Mouse (Mus musculus) lung, postnatal 0 days (tissue): ENCODE data around the gene Bcl2l15. TPM values are rescaled to one million over a fixed set of nuclear protein-coding genes. Genes with fewer than 3 reads are reported as not detected.
"Not testable (repeated sequence)": the region's sequence is repeated elsewhere in the genome, so short reads cannot be mapped to it uniquely, and the experiment has no call there.

Experiments used
- ATAC-seq: fragments of 200-750 bp; cut with Nextera tagmentation; 2 replicates; pipeline ENCODE4 v1.8.0; 2017; ENCODE audit warnings: moderate library complexity
- DNase-seq: peaks from one replicate; pipeline ENCODE4 v3.0.0-alpha.2; 2016; ENCODE audit warnings: low spot score
- H3K27ac ChIP-seq: fragments of 300-500 bp; sonication (generic); 2 replicates; pipeline ENCODE4 v1.5.1; 2014; ENCODE audit warnings: antibody characterized with exemption, mild to moderate bottlenecking, low read length, mixed read lengths
- H3K27me3 ChIP-seq: fragments of 300-500 bp; sonication (generic); replicated peaks from 2 replicates; pipeline ENCODE4 v1.6.1; 2014; ENCODE audit warnings: low read length, mixed read lengths; ENCODE audit not compliant: insufficient read depth
- H3K36me3 ChIP-seq: fragments of 300-500 bp; sonication (generic); 2 replicates; pipeline ENCODE4 v1.6.1; 2014; ENCODE audit warnings: low read length, mixed read lengths; ENCODE audit not compliant: insufficient read depth
- H3K4me1 ChIP-seq: fragments of 300-500 bp; sonication (generic); 2 replicates; pipeline ENCODE4 v1.6.1; 2014; ENCODE audit warnings: antibody characterized with exemption, low read depth, low read length, mixed read lengths; ENCODE audit not compliant: insufficient read depth
- H3K4me2 ChIP-seq: fragments of 300-500 bp; sonication (generic); replicated peaks from 2 replicates; pipeline ENCODE4 v1.6.1; 2014; ENCODE audit warnings: low read depth, mild to moderate bottlenecking, low read length, moderate library complexity, mixed read lengths
- H3K4me3 ChIP-seq: fragments of 300-500 bp; sonication (generic); 2 replicates; pipeline ENCODE4 v1.5.1; 2014; ENCODE audit warnings: low read depth, low read length
- H3K9ac ChIP-seq: fragments of 300-500 bp; sonication (generic); replicated peaks from 2 replicates; pipeline ENCODE4 v1.6.1; 2014; ENCODE audit warnings: low read depth, mild to moderate bottlenecking
- H3K9me3 ChIP-seq: fragments of 300-500 bp; sonication (generic); 2 replicates; pipeline ENCODE4 v1.6.1; 2016; ENCODE audit warnings: low read length, mixed read lengths
- CTCF ChIP-seq: IDR thresholded peaks from 2 replicates; pipeline ENCODE4 v1.5.1; 2016; ENCODE audit warnings: antibody characterized with exemption, mild to moderate bottlenecking
- EP300 ChIP-seq: IDR thresholded peaks from 2 replicates; pipeline ENCODE4 v1.6.1; 2016; ENCODE audit warnings: antibody characterized with exemption, mild to moderate bottlenecking, control low read depth
- WGBS: fragments of 180-500 bp; shearing (Covaris S2); extraction: QIAGEN DNeasy Blood & Tissue Kit; methylation state at CpG from one replicate; pipeline ENCODE4 v1.1.7; 2014; 5-methylcytosine and 5-hydroxymethylcytosine counted together
- polyA plus RNA-seq: library from polyadenylated mRNA; unstranded; fragments of >200 nt; fragmentation: Nextera tagmentation; extraction: Ambion mirVana; gene quantifications from 2 replicates; pipeline ENCODE4 v1.2.1, GENCODE M21; 2015

Gene Bcl2l15
- polyA plus RNA-seq, 1 experiment from 2014 or later: 0.88 TPM

- ATAC-seq (no peak), DNase-seq (no peak)
- TF ChIP-seq EP300 (no peak), CTCF (no peak)
- Histone ChIP-seq H3K9ac (no peak overlapping the region), H3K36me3 (no peaks in the 10 kb centered on the region), H3K4me3 (no peak overlapping the region), H3K4me2 (no peak overlapping the region), H3K9me3 (no peaks in the 10 kb centered on the region), H3K27me3 (no peaks in the 10 kb centered on the region), H3K27ac (no peak overlapping the region), H3K4me1 (no peaks in the 10 kb centered on the region)
- 82% methylated on average over 6 of the region's 6 CpGs for WGBS
These were observed 7.3 kb downstream of the Bcl2l15 start for GRCm38 (mm10) chr3:103839711-103840110.

DNA sequence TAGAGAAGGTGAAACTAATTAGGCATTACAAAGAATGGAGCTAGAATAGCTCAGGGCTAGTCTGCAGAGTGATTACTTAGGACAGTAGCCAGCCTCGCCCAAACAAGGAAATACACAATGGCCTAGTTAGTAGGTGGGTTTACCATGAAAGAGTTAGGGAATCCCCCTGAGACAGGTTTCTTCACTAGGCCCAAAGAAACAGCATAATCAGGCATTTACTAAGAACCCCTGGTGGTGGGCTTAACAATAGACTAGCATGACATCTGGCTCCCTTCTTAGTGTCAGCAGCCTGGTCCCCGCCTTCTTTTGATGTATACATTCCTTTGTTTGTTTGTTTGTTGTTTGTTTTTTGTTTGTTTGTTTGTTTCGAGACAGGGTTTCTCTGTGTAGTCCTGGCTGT is 7.8 kb downstream of the Bcl2l15 start:
- H3K27me3 ChIP-seq, H3K4me2 ChIP-seq, H3K27ac ChIP-seq, H3K9me3 ChIP-seq, DNase-seq, H3K4me1 ChIP-seq, H3K4me3 ChIP-seq, H3K9ac ChIP-seq, H3K36me3 ChIP-seq, ATAC-seq: not testable (repeated sequence)
- 78% methylated on average over 3 of the region's 3 CpGs for WGBS

GRCm38 (mm10) chr3:103840946-103841345 is 8.5 kb downstream of the Bcl2l15 start:
- WGBS: 89% methylated on average over 7 of the region's 7 CpGs
- DNase-seq, H3K36me3 ChIP-seq, ATAC-seq, H3K9ac ChIP-seq, H3K27ac ChIP-seq, H3K9me3 ChIP-seq, H3K4me1 ChIP-seq, H3K27me3 ChIP-seq, H3K4me2 ChIP-seq, H3K4me3 ChIP-seq: not testable (repeated sequence)

DNA sequence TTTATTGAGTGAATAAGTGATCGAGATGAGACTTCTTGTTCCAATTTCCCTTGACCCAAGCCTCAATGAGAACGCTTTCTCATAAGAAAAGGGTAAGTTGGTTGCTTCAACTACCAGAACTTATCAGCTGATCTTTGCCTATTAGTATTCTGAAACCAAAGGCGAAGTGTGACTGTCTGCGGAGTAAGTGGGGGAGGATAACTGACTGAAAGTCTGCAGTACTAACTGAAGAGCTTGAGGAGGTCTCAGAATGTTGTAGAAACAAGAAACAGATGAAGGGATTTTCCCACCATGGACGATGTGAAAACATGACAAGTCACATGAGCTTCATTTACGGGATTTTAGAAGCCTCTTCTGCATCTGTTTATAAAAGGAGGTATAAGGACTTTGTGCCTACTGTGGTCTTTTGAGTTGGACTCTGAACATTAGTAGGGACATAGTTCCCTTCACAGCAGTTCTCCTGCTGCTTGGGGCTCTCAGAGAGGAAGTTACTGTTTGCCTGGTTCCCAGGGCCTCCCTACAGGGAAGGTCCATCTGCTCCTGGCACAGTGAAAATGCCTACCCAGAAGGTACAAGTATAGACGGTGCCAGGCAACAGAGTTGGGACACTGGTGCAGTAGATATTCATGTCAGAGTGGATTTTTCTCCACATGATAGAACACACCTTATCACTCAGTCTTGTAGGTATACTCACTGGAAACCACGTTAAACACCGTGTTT is 18.4 kb downstream of the Bcl2l15 start:
- H3K27me3 ChIP-seq: no peaks in the 10 kb centered on the region
- no peak for DNase-seq
- H3K4me3 ChIP-seq: no peak overlapping the region
- H3K4me1 ChIP-seq: no peaks in the 10 kb centered on the region
- TF ChIP-seq CTCF: no peak
- TF ChIP-seq EP300: no peak
- no peaks in the 10 kb centered on the region for H3K36me3 ChIP-seq
- H3K9ac ChIP-seq: no peak overlapping the region
- ATAC-seq: no peak
- WGBS: 65% methylated on average over 9 of the region's 9 CpGs
- H3K4me2 ChIP-seq: no peak overlapping the region
- H3K9me3 ChIP-seq: no peaks in the 10 kb centered on the region
- no peak overlapping the region for H3K27ac ChIP-seq

- Histone ChIP-seq H3K9me3 (no peaks in the 10 kb centered on the region), H3K4me2 (no peak overlapping the region), H3K9ac (no peak overlapping the region), H3K27me3 (no peaks in the 10 kb centered on the region), H3K27ac (no peak overlapping the region), H3K4me3 (no peak overlapping the region), H3K36me3 (no peaks in the 10 kb centered on the region), H3K4me1 (no peaks in the 10 kb centered on the region)
- no peak for DNase-seq
- no peak for ATAC-seq
- WGBS: 84% methylated on average over 6 of the region's 6 CpGs
- TF ChIP-seq EP300 (no peak), CTCF (no peak)
These were observed 19.1 kb downstream of the Bcl2l15 start for GRCm38 (mm10) chr3:103851481-103851880.

DNA sequence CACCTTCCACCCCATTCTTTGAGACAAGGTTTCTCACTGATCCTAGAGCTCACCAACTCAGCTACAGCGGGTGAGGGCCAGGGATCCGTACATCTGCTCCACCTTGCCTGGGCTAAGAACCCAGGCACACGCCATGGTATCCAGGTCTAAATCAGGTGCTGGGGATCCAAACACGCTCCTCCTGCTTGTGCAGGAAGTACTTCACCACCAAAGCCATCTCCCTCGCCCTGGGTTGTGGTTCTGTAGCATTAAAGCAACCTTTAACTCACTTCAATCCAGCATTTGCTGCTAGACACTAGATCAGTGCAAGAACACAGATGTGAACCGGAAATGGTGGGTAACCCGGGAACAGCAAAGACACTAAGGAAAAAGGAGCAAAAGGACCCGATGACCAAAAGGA is 19.5 kb downstream of the Bcl2l15 start:
- Histone ChIP-seq H3K36me3 (no peaks in the 10 kb centered on the region), H3K9me3 (no peaks in the 10 kb centered on the region), H3K4me3 (no peak overlapping the region), H3K4me1 (no peaks in the 10 kb centered on the region), H3K27me3 (no peaks in the 10 kb centered on the region), H3K27ac (no peak overlapping the region), H3K9ac (no peak overlapping the region), H3K4me2 (no peak overlapping the region)
- WGBS: 74% methylated on average over 8 of the region's 8 CpGs
- no peak for TF ChIP-seq CTCF
- TF ChIP-seq EP300: no peak
- ATAC-seq (no peak), DNase-seq (no peak)
